Mouse (Mus musculus) erythroblast, embryonic 14.5 days (primary cell): ENCODE measurements around the gene Tmeff1.

Experiments
- GATA1 ChIP-seq: IDR thresholded peaks from 2 replicates; pipeline ENCODE4 v1.6.1; 2012; ENCODE audit warnings: low read length, inconsistent platforms, mixed read lengths
- TAL1 ChIP-seq: IDR thresholded peaks from 3 replicates; pipeline ENCODE4 v1.6.1; 2012; ENCODE audit warnings: low read length, inconsistent platforms, mixed read lengths

- TF ChIP-seq GATA1 (no peak), TAL1 (no peak)
These were observed 40.9 kb downstream of the Tmeff1 start for GRCm38 (mm10) chr4:48625836-48626235.
